ENCODE assay signal across 8 mouse cellular contexts in genomic region chr7:56042353-56042752, GRCm38 (mm10). TPM values are rescaled to one million over a fixed set of nuclear protein-coding genes. Genes with fewer than 3 reads are reported as not detected.
DNase-seq lines count a peak whose midpoint lies in the region; ATAC-seq and TF ChIP-seq lines count a peak whose summit lies in the region.

No protein-coding gene starts in this region.

- H3K27ac ChIP-seq in hindbrain, embryonic 10.5 days: no peak overlapping the region
- H3K27ac ChIP-seq in hindbrain, embryonic 13.5 days: no peak overlapping the region
- H3K27ac ChIP-seq in midbrain, postnatal 0 days (ENCODE audit: low read depth, low read length): no peak overlapping the region

- peak; percentile 79; the same call in 1 of the 2 replicates for TF ChIP-seq CTCF in brain, embryonic 14.5 days (IDR thresholded peaks at IDR 0.05; ENCODE audit: borderline replicate concordance, extremely low read depth, insufficient read depth, insufficient read length)
- peak; percentile 89 for TF ChIP-seq CTCF in midbrain, postnatal 0 days (IDR thresholded peaks at IDR 0.05)

- intact Hi-C loops in left cerebral cortex, postnatal 10 days (cut with DNase I): loop anchor here (5.0 kb wide), 1 partner anchor 55 kb away; no protein-coding TSS in a partner anchor

- no peak overlapping the region for H3K4me3 ChIP-seq in hindbrain, embryonic 10.5 days
- H3K4me3 ChIP-seq in hindbrain, embryonic 13.5 days: no peak overlapping the region
- no peak overlapping the region for H3K4me3 ChIP-seq in midbrain, postnatal 0 days (ENCODE audit: low read depth, low read length)

- H3K9me3 ChIP-seq in hindbrain, embryonic 10.5 days: no peaks in the 10 kb centered on the region
- H3K9me3 ChIP-seq in hindbrain, embryonic 13.5 days: no peaks in the 10 kb centered on the region
- no peaks in the 10 kb centered on the region for H3K9me3 ChIP-seq in midbrain, postnatal 0 days (ENCODE audit: low read length)

- H3K9ac ChIP-seq in hindbrain, embryonic 13.5 days: no peak overlapping the region
- H3K9ac ChIP-seq in midbrain, postnatal 0 days (replicated peaks; ENCODE audit: low read length, poor library complexity, severe bottlenecking): no peak overlapping the region

- H3K36me3 ChIP-seq in hindbrain, embryonic 10.5 days: no peaks in the 10 kb centered on the region
- no peaks in the 10 kb centered on the region for H3K36me3 ChIP-seq in hindbrain, embryonic 13.5 days
- H3K36me3 ChIP-seq in midbrain, postnatal 0 days (ENCODE audit: insufficient read depth, low read length): no peaks in the 10 kb centered on the region

- H3K27me3 ChIP-seq in hindbrain, embryonic 10.5 days (ENCODE audit: insufficient read depth, poor library complexity, severe bottlenecking): no peaks in the 10 kb centered on the region
- H3K27me3 ChIP-seq in hindbrain, embryonic 13.5 days: no peaks in the 10 kb centered on the region
- no peaks in the 10 kb centered on the region for H3K27me3 ChIP-seq in midbrain, postnatal 0 days (ENCODE audit: insufficient read depth, low read length)

- TF ChIP-seq POLR2A in brain, embryonic 14.5 days (IDR thresholded peaks at IDR 0.05; ENCODE audit: borderline replicate concordance, extremely low read depth, insufficient read depth, insufficient read length, poor library complexity, severe bottlenecking): no peak

- H3K4me2 ChIP-seq in hindbrain, embryonic 13.5 days: no peak overlapping the region
- no peak overlapping the region for H3K4me2 ChIP-seq in midbrain, postnatal 0 days (ENCODE audit: low read depth, low read length, poor library complexity, severe bottlenecking)

- no peak for ATAC-seq in hindbrain, embryonic 13.5 days (ENCODE audit: low FRiP score)
- ATAC-seq in midbrain, postnatal 0 days (ENCODE audit: low FRiP score): no peak

- peak; percentile 65 for DNase-seq in hindbrain, embryonic 10.5 days (ENCODE audit: low spot score)
- peak; percentile 84 for DNase-seq in brain, embryonic 14.5 days (ENCODE audit: low read depth)
- DNase-seq in fibroblast of lung, adult 2 months (ENCODE audit: low read depth): peak; percentile 47
- DNase-seq in induced T-regulatory cell, adult 2 months (ENCODE audit: low read depth): peak; percentile 88
- DNase-seq in left cerebral cortex, postnatal 10 days (ENCODE audit: extremely low spot score in 1 of 2, low spot score in 2 of 2): peak; percentile 45 to 81
- DNase-seq in midbrain, postnatal 0 days (ENCODE audit: low spot score): peak; percentile 72
- peak; percentile 83 to 94 for DNase-seq in spleen, postnatal 4 days (ENCODE audit: low spot score in 2 of 2)

- 12% methylated on average over 5 of the region's 5 CpGs for WGBS in hindbrain, embryonic 10.5 days
- WGBS in hindbrain, embryonic 13.5 days: 15% methylated on average over 5 of the region's 5 CpGs
- WGBS in midbrain, postnatal 0 days: 19% methylated on average over 5 of the region's 5 CpGs

- no peaks in the 10 kb centered on the region for H3K4me1 ChIP-seq in hindbrain, embryonic 10.5 days (replicated peaks)
- no peaks in the 10 kb centered on the region for H3K4me1 ChIP-seq in hindbrain, embryonic 13.5 days (replicated peaks)
- H3K4me1 ChIP-seq in midbrain, postnatal 0 days (ENCODE audit: insufficient read depth, low read length): no peaks in the 10 kb centered on the region

RNA-seq across cellular contexts. Expression of gene Herc2, which starts 7.6 kb away (rescaled TPM):
- polyA plus RNA-seq in hindbrain, embryonic 10.5 days (2016; fragmentation: Nextera tagmentation; extraction: Ambion mirVana): 20.6 and 23.8 TPM in 2 replicates
- polyA plus RNA-seq in hindbrain, embryonic 13.5 days (2015; fragmentation: Nextera tagmentation; extraction: Ambion mirVana): 46.7 and 47.8 TPM in 2 replicates
- 30.3 and 39.8 TPM in 2 replicates for polyA plus RNA-seq in brain, embryonic 14.5 days (2012; rRNA removed)
- total RNA-seq in left cerebral cortex, postnatal 10 days (2021): 100 to 1,000 TPM; 137 TPM
- 89.2 and 108 TPM in 2 replicates for total RNA-seq in midbrain, postnatal 0 days (2014; rRNA removed)
- polyA plus RNA-seq in midbrain, postnatal 0 days (2015; fragmentation: Nextera tagmentation; extraction: Ambion mirVana): 37.6 and 47.8 TPM in 2 replicates

RNA-seq across cellular contexts. Expression of gene Nipa1, which starts 22.6 kb away (rescaled TPM):
- 7.2 and 9.2 TPM in 2 replicates for polyA plus RNA-seq in hindbrain, embryonic 10.5 days (2016; fragmentation: Nextera tagmentation; extraction: Ambion mirVana)
- 22.2 and 24.0 TPM in 2 replicates for polyA plus RNA-seq in hindbrain, embryonic 13.5 days (2015; fragmentation: Nextera tagmentation; extraction: Ambion mirVana)
- 18.4 and 21.6 TPM in 2 replicates for polyA plus RNA-seq in brain, embryonic 14.5 days (2012; rRNA removed)
- total RNA-seq in left cerebral cortex, postnatal 10 days (2021): 10 to 100 TPM; 77.2 to 78.4 TPM
- 48.1 and 48.9 TPM in 2 replicates for total RNA-seq in midbrain, postnatal 0 days (2014; rRNA removed)
- 30.3 and 31.7 TPM in 2 replicates for polyA plus RNA-seq in midbrain, postnatal 0 days (2015; fragmentation: Nextera tagmentation; extraction: Ambion mirVana)
